In genomic region chr5:139510682-139511366, GRCm38 (mm10) we compare ENCODE assay signal across 9 mouse cellular contexts. TPM values are rescaled to one million over a fixed set of nuclear protein-coding genes. Genes with fewer than 3 reads are reported as not detected.
DNase-seq lines count a peak whose midpoint lies in the region; ATAC-seq lines count a peak whose summit lies in the region.
"Had no signal": no experiment of that assay in that cellular context is flagged by ENCODE, and none has a peak within 500 bp of the region (broad histone marks: within the 10 kb centered on the region; RNA-seq: fewer than 3 reads in every experiment).

No protein-coding gene starts in this region.

- peak; percentile 60 for ATAC-seq in heart, embryonic 16.5 days (replicated peaks; ENCODE audit: extremely low read depth, insufficient read depth, low FRiP score)
- peak; percentile 83 for ATAC-seq in intestine, embryonic 15.5 days

- no peak overlapping the region; the same call in 1 of the 2 replicates for H3K9ac ChIP-seq in heart, embryonic 16.5 days (ENCODE audit: low read length)
- H3K9ac ChIP-seq in intestine, embryonic 15.5 days, result no peak overlapping the region

- DNase-seq in heart, adult 9 months (ENCODE audit: low spot score in 2 of 2), result no peak
- DNase-seq in ES-CJ7 (ENCODE audit: low read depth, low spot score), result peak; percentile 50
- DNase-seq in lung, postnatal 36 days, result peak; percentile 25
- no peak for DNase-seq in layer of hippocampus, adult 9-11 months
- no peak for DNase-seq in spleen, postnatal 4 days (ENCODE audit: low spot score in 2 of 2)
- no peak for DNase-seq in right cerebral cortex, postnatal 25 days

- H3K4me1 ChIP-seq in heart, embryonic 16.5 days (ENCODE audit: control insufficient read depth, insufficient read depth, low read length), result no peaks in the 10 kb centered on the region
- H3K4me1 ChIP-seq in intestine, embryonic 15.5 days (replicated peaks), result no peaks in the 10 kb centered on the region

- H3K27ac ChIP-seq in heart, embryonic 16.5 days (ENCODE audit: low read length), result no peak overlapping the region
- no peak overlapping the region for H3K27ac ChIP-seq in intestine, embryonic 15.5 days
- H3K27ac ChIP-seq: macrophage had no signal

- no peaks in the 10 kb centered on the region for H3K36me3 ChIP-seq in heart, embryonic 16.5 days (ENCODE audit: control insufficient read depth, insufficient read depth)
- H3K36me3 ChIP-seq in intestine, embryonic 15.5 days, result no peaks in the 10 kb centered on the region

- no peak overlapping the region for H3K4me3 ChIP-seq in heart, embryonic 16.5 days (ENCODE audit: low read length)
- no peak overlapping the region for H3K4me3 ChIP-seq in intestine, embryonic 15.5 days (replicated peaks)

- WGBS in heart, embryonic 16.5 days, result 17% methylated on average over 17 of the region's 17 CpGs
- WGBS in intestine, embryonic 15.5 days, result 11% methylated on average over 17 of the region's 17 CpGs

- peaks cover 3% of the 10 kb centered on the region; the same call in 1 of the 2 replicates for H3K9me3 ChIP-seq in heart, embryonic 16.5 days (replicated peaks; ENCODE audit: control insufficient read depth, low read length)
- no peaks in the 10 kb centered on the region for H3K9me3 ChIP-seq in intestine, embryonic 15.5 days

- peaks cover 17% of the 10 kb centered on the region for H3K27me3 ChIP-seq in heart, embryonic 16.5 days (ENCODE audit: control insufficient read depth, insufficient read depth, low read length)
- H3K27me3 ChIP-seq in intestine, embryonic 15.5 days (replicated peaks), result peaks cover 12% of the 10 kb centered on the region

- H3K4me2 ChIP-seq in heart, embryonic 16.5 days (ENCODE audit: low read depth, low read length), result peak overlapping the region; percentile 15
- no peak overlapping the region for H3K4me2 ChIP-seq in intestine, embryonic 15.5 days (replicated peaks)

RNA-seq across cellular contexts. Expression of gene Zfand2a, which starts 26.5 kb away (rescaled TPM):
- 8.1 and 10.0 TPM in 2 replicates for polyA plus RNA-seq in heart, embryonic 16.5 days (2015; fragmentation: Nextera tagmentation; extraction: Ambion mirVana)
- 6.0 and 7.0 TPM in 2 replicates for polyA plus RNA-seq in intestine, embryonic 15.5 days (2015; fragmentation: Nextera tagmentation; extraction: Ambion mirVana)

RNA-seq across cellular contexts. Expression of gene Uncx, which starts 32.5 kb away (rescaled TPM):
- polyA plus RNA-seq in heart, embryonic 16.5 days (2015; fragmentation: Nextera tagmentation; extraction: Ambion mirVana), result not detected in 2 replicates
- polyA plus RNA-seq in intestine, embryonic 15.5 days (2015; fragmentation: Nextera tagmentation; extraction: Ambion mirVana), result 0.23 TPM in 1 of 2 replicates, not detected in the other
- polyA plus RNA-seq: macrophage had no signal

RNA-seq across cellular contexts. Expression of gene 3110082I17Rik, which starts 50.5 kb away (rescaled TPM):
- polyA plus RNA-seq in heart, embryonic 16.5 days (2015; fragmentation: Nextera tagmentation; extraction: Ambion mirVana), result 17.2 and 20.1 TPM in 2 replicates
- 31.8 and 38.4 TPM in 2 replicates for polyA plus RNA-seq in intestine, embryonic 15.5 days (2015; fragmentation: Nextera tagmentation; extraction: Ambion mirVana)

Comparison
In these comparisons a context has a peak if more than half of its experiments do, and no peak if none do; other contexts are left out.
1. DNase-seq: peak in ES-CJ7 (single experiment) and lung, postnatal 36 days (single experiment); none in heart, adult 9 months (0 of 2), layer of hippocampus, adult 9-11 months (single experiment), spleen, postnatal 4 days (0 of 2) and right cerebral cortex, postnatal 25 days (single experiment).